Mouse (Mus musculus) kidney, embryonic 15.5 days (tissue): ENCODE results near the gene Angptl4. TPM values are rescaled to one million over a fixed set of nuclear protein-coding genes. Genes with fewer than 3 reads are reported as not detected.
"Not testable (repeated sequence)": the region's sequence is repeated elsewhere in the genome, so short reads cannot be mapped to it uniquely, and the experiment has no call there.

Experiments
- ATAC-seq: fragments of 200-750 bp; cut with Nextera tagmentation; replicated peaks from 2 replicates; pipeline ENCODE4 v1.8.0; 2017; ENCODE audit warnings: moderate TSS enrichment; ENCODE audit not compliant: low FRiP score
- H3K27ac ChIP-seq: fragments of 300-500 bp; sonication (generic); 2 replicates; pipeline ENCODE4 v1.5.1; 2015; ENCODE audit warnings: mild to moderate bottlenecking, inconsistent platforms
- H3K27me3 ChIP-seq: fragments of 300-500 bp; sonication (generic); 2 replicates; pipeline ENCODE4 v1.6.1; 2015; ENCODE audit warnings: inconsistent platforms
- H3K36me3 ChIP-seq: fragments of 300-500 bp; sonication (generic); 2 replicates; pipeline ENCODE4 v1.6.1; 2015; ENCODE audit warnings: inconsistent platforms
- H3K4me1 ChIP-seq: fragments of 300-500 bp; sonication (generic); 2 replicates; pipeline ENCODE4 v1.6.1; 2015; ENCODE audit warnings: inconsistent platforms
- H3K4me2 ChIP-seq: fragments of 300-500 bp; sonication (generic); 2 replicates; pipeline ENCODE4 v1.6.1; 2015; ENCODE audit warnings: moderate library complexity, mild to moderate bottlenecking, inconsistent platforms
- H3K4me3 ChIP-seq: fragments of 300-500 bp; sonication (generic); replicated peaks from 2 replicates; pipeline ENCODE4 v1.5.1; 2015; ENCODE audit warnings: mild to moderate bottlenecking, inconsistent platforms
- H3K9ac ChIP-seq: fragments of 300-500 bp; sonication (generic); 2 replicates; pipeline ENCODE4 v1.6.1; 2015; ENCODE audit warnings: mild to moderate bottlenecking, inconsistent platforms
- H3K9me3 ChIP-seq: fragments of 300-500 bp; sonication (generic); replicated peaks from 2 replicates; pipeline ENCODE4 v1.6.1; 2016; ENCODE audit warnings: inconsistent platforms
- WGBS: fragments of 180-500 bp; shearing (Covaris S2); methylation state at CpG from one replicate; pipeline ENCODE4 v1.1.7; 2015; ENCODE audit warnings: mixed read lengths; 5-methylcytosine and 5-hydroxymethylcytosine counted together
- polyA plus RNA-seq: library from polyadenylated mRNA; unstranded; fragments of >200 nt; fragmentation: Nextera tagmentation; extraction: Ambion mirVana; gene quantifications from 2 replicates; pipeline ENCODE4 v1.2.1, GENCODE M21; 2015

The Angptl4 gene
- polyA plus RNA-seq, 1 experiment from 2014 or later: 27.9 TPM

GRCm38 (mm10) chr17:33752297-33752696, 29.3 kb downstream of the Angptl4 start:
- Histone ChIP-seq H3K4me3 (no peak overlapping the region), H3K27ac (no peak overlapping the region), H3K27me3 (no peaks in the 10 kb centered on the region), H3K36me3 (peaks cover 48% of the 10 kb centered on the region), H3K9me3 (no peaks in the 10 kb centered on the region), H3K4me1 (peaks cover 26% of the 10 kb centered on the region), H3K4me2 (no peak overlapping the region), H3K9ac (no peak overlapping the region)
- WGBS: 97% methylated on average over 2 of the region's 2 CpGs
- no peak for ATAC-seq

GRCm38 (mm10) chr17:33751181-33751580, 30.4 kb downstream of the Angptl4 start:
- ATAC-seq: no peak
- Histone ChIP-seq H3K27me3 (no peaks in the 10 kb centered on the region), H3K36me3 (peaks cover 48% of the 10 kb centered on the region), H3K9me3 (no peaks in the 10 kb centered on the region), H3K4me1 (peaks cover 15% of the 10 kb centered on the region), H3K9ac (no peak overlapping the region), H3K27ac (no peak overlapping the region), H3K4me3 (no peak overlapping the region), H3K4me2 (no peak overlapping the region)

GRCm38 (mm10) chr17:33749451-33749850, 32.2 kb downstream of the Angptl4 start:
- H3K27me3 ChIP-seq: no peaks in the 10 kb centered on the region
- no peak overlapping the region for H3K4me3 ChIP-seq
- no peaks in the 10 kb centered on the region for H3K9me3 ChIP-seq
- no peaks in the 10 kb centered on the region; the same call in 1 of the 2 replicates for H3K4me1 ChIP-seq
- no peak overlapping the region for H3K27ac ChIP-seq
- no peak overlapping the region for H3K9ac ChIP-seq
- ATAC-seq: no peak
- H3K4me2 ChIP-seq: no peak overlapping the region
- 98% methylated on average over 5 of the region's 5 CpGs for WGBS
- H3K36me3 ChIP-seq: peaks cover 63% of the 10 kb centered on the region

GRCm38 (mm10) chr17:33746011-33746410, 35.6 kb downstream of the Angptl4 start:
- no peak for ATAC-seq
- Histone ChIP-seq H3K4me2 (no peak overlapping the region), H3K27ac (no peak overlapping the region), H3K27me3 (no peaks in the 10 kb centered on the region), H3K4me3 (no peak overlapping the region), H3K9ac (no peak overlapping the region), H3K9me3 (no peaks in the 10 kb centered on the region), H3K4me1 (no peaks in the 10 kb centered on the region), H3K36me3 (peaks cover 54% of the 10 kb centered on the region)
- 83% methylated on average over 2 of the region's 2 CpGs for WGBS

GRCm38 (mm10) chr17:33744686-33745384, 36.8 kb downstream of the Angptl4 start:
- no peaks in the 10 kb centered on the region for H3K27me3 ChIP-seq
- no peak for ATAC-seq
- H3K9me3 ChIP-seq: no peaks in the 10 kb centered on the region
- H3K4me3 ChIP-seq: no peak overlapping the region
- no peak overlapping the region for H3K27ac ChIP-seq
- no peak overlapping the region for H3K4me2 ChIP-seq
- H3K36me3 ChIP-seq: peaks cover 43% of the 10 kb centered on the region
- H3K4me1 ChIP-seq: no peaks in the 10 kb centered on the region
- 92% methylated on average over 5 of the region's 5 CpGs for WGBS
- H3K9ac ChIP-seq: no peak overlapping the region

GRCm38 (mm10) chr17:33742420-33742819, 39.2 kb downstream of the Angptl4 start:
- no peaks in the 10 kb centered on the region for H3K9me3 ChIP-seq
- H3K4me3 ChIP-seq: no peak overlapping the region
- 81% methylated on average over 1 of the region's 1 CpGs for WGBS

GRCm38 (mm10) chr17:33733526-33733925, 48.1 kb downstream of the Angptl4 start:
- H3K4me2 ChIP-seq, H3K4me3 ChIP-seq, H3K4me1 ChIP-seq, H3K27me3 ChIP-seq, H3K9me3 ChIP-seq, H3K9ac ChIP-seq, H3K27ac ChIP-seq, H3K36me3 ChIP-seq, ATAC-seq: not testable (repeated sequence)
- WGBS: 60% methylated on average over 10 of the region's 10 CpGs

More at GRCm38 (mm10) chr17:33742420-33742819, 39.2 kb downstream of the Angptl4 start:
- no peak for ATAC-seq
- H3K27ac ChIP-seq: no peak overlapping the region
- H3K9ac ChIP-seq: no peak overlapping the region
- peaks cover 19% of the 10 kb centered on the region for H3K36me3 ChIP-seq
- H3K4me2 ChIP-seq: no peak overlapping the region
- H3K27me3 ChIP-seq: no peaks in the 10 kb centered on the region
- no peaks in the 10 kb centered on the region for H3K4me1 ChIP-seq

GRCm38 (mm10) chr17:33732556-33733083, 49.0 kb downstream of the Angptl4 start:
- 55% methylated on average over 9 of the region's 9 CpGs for WGBS
- not testable (repeated sequence) for H3K27me3 ChIP-seq, ATAC-seq, H3K4me1 ChIP-seq, H3K9me3 ChIP-seq, H3K27ac ChIP-seq, H3K4me3 ChIP-seq, H3K4me2 ChIP-seq, H3K9ac ChIP-seq, H3K36me3 ChIP-seq

- Histone ChIP-seq H3K9ac (no peak overlapping the region), H3K27me3 (no peaks in the 10 kb centered on the region), H3K36me3 (no peaks in the 10 kb centered on the region), H3K9me3 (no peaks in the 10 kb centered on the region), H3K27ac (no peak overlapping the region), H3K4me1 (no peaks in the 10 kb centered on the region), H3K4me2 (no peak overlapping the region), H3K4me3 (no peak overlapping the region)
- ATAC-seq: no peak
- 68% methylated on average over 2 of the region's 2 CpGs for WGBS
Observed at GRCm38 (mm10) chr17:33729215-33729614, 52.4 kb downstream of the Angptl4 start.

- WGBS: 79% methylated on average over 2 of the region's 2 CpGs
- no peak for ATAC-seq
- Histone ChIP-seq H3K4me3 (no peak overlapping the region), H3K9ac (no peak overlapping the region), H3K4me2 (no peak overlapping the region), H3K27me3 (no peaks in the 10 kb centered on the region), H3K27ac (no peak overlapping the region), H3K36me3 (no peaks in the 10 kb centered on the region), H3K4me1 (no peaks in the 10 kb centered on the region), H3K9me3 (no peaks in the 10 kb centered on the region)
Observed at GRCm38 (mm10) chr17:33728396-33728795, 53.2 kb downstream of the Angptl4 start.
